Mouse (Mus musculus) myocyte (in vitro differentiated cells): ENCODE data around the gene Crtac1.

ENCODE experiments used
- MAX ChIP-seq: IDR thresholded peaks from one replicate; pipeline ENCODE4 v1.6.1; 2011; ENCODE audit warnings: low read depth, mild to moderate bottlenecking, control low read depth
- POLR2A ChIP-seq: IDR thresholded peaks from one replicate; pipeline ENCODE4 v1.6.1; 2011; ENCODE audit warnings: low read depth, mild to moderate bottlenecking, control low read depth, moderate library complexity; ENCODE audit not compliant: insufficient read length
- REST ChIP-seq: IDR thresholded peaks from one replicate; pipeline ENCODE4 v1.6.1; 2011; ENCODE audit warnings: mild to moderate bottlenecking, control low read depth, moderate library complexity; ENCODE audit not compliant: insufficient read depth, insufficient read length
- TCF12 ChIP-seq: IDR thresholded peaks from one replicate; pipeline ENCODE4 v1.6.1; 2011; ENCODE audit warnings: mild to moderate bottlenecking, control low read depth; ENCODE audit not compliant: poor library complexity, insufficient read depth, severe bottlenecking
- USF1 ChIP-seq: IDR thresholded peaks from one replicate; pipeline ENCODE4 v1.6.1; 2011; ENCODE audit warnings: low read depth, mild to moderate bottlenecking, control low read depth, moderate library complexity

GRCm38 (mm10) chr19:42255784-42256610 is 175.6 kb downstream of the Crtac1 start:
- TF ChIP-seq USF1 (no peak), POLR2A (no peak), TCF12 (no peak), REST (peak; percentile 90), MAX (no peak)
